Mouse (Mus musculus): ENCODE data around the gene Hivep3. TPM values are rescaled to one million over a fixed set of nuclear protein-coding genes. Genes with fewer than 3 reads are reported as not detected.

Hivep3 gene
- total RNA-seq, 2 experiments from 2014 or later = 6.9 to 9.9 TPM

GRCm38 (mm10) chr4:119901556-119902491 is 168.2 kb downstream of the Hivep3 start:
- DNase-seq (ENCODE audit: low spot score in 2 of 2) = no peak

- no peak for DNase-seq (ENCODE audit: low spot score in 2 of 2)
Measured at GRCm38 (mm10) chr4:119903328-119903727, 169.7 kb downstream of the Hivep3 start.

- DNase-seq (ENCODE audit: low spot score in 2 of 2) = no peak
Measured at GRCm38 (mm10) chr4:119903806-119904205, 170.2 kb downstream of the Hivep3 start.

- DNase-seq (ENCODE audit: low spot score in 2 of 2) = no peak
Measured at GRCm38 (mm10) chr4:119904296-119904695, 170.7 kb downstream of the Hivep3 start.

GRCm38 (mm10) chr4:119907106-119907505 is 173.5 kb downstream of the Hivep3 start:
- no peak for DNase-seq (ENCODE audit: low spot score in 2 of 2)

- DNase-seq (ENCODE audit: low spot score in 2 of 2) = no peak
Measured at GRCm38 (mm10) chr4:119911071-119911904, 177.7 kb downstream of the Hivep3 start.

GRCm38 (mm10) chr4:119912216-119912615 is 178.6 kb downstream of the Hivep3 start:
- no peak for DNase-seq (ENCODE audit: low spot score in 2 of 2)

GRCm38 (mm10) chr4:119914194-119914593 is 180.6 kb downstream of the Hivep3 start:
- no peak for DNase-seq (ENCODE audit: low spot score in 2 of 2)

- no peak for DNase-seq (ENCODE audit: low spot score in 2 of 2)
Measured at GRCm38 (mm10) chr4:119915069-119915468, 181.5 kb downstream of the Hivep3 start.

- DNase-seq (ENCODE audit: low spot score in 2 of 2) = no peak
Measured at GRCm38 (mm10) chr4:119917502-119917901, 183.9 kb downstream of the Hivep3 start.

GRCm38 (mm10) chr4:119919349-119919748 is 185.8 kb downstream of the Hivep3 start:
- no peak for DNase-seq (ENCODE audit: low spot score in 2 of 2)

GRCm38 (mm10) chr4:119921022-119921717 is 187.6 kb downstream of the Hivep3 start:
- no peak for DNase-seq (ENCODE audit: low spot score in 2 of 2)

- DNase-seq (ENCODE audit: low spot score in 2 of 2) = no peak
Measured at GRCm38 (mm10) chr4:119921723-119922266, 188.2 kb downstream of the Hivep3 start.

GRCm38 (mm10) chr4:119922945-119923344 is 189.4 kb downstream of the Hivep3 start:
- DNase-seq (ENCODE audit: low spot score in 2 of 2) = no peak

GRCm38 (mm10) chr4:119923410-119923809 is 189.8 kb downstream of the Hivep3 start:
- no peak for DNase-seq (ENCODE audit: low spot score in 2 of 2)

- no peak for DNase-seq (ENCODE audit: low spot score in 2 of 2)
Measured at GRCm38 (mm10) chr4:119925052-119925451, 191.5 kb downstream of the Hivep3 start.

GRCm38 (mm10) chr4:119931923-119932322 is 198.3 kb downstream of the Hivep3 start:
- DNase-seq (ENCODE audit: low spot score in 2 of 2) = no peak

- DNase-seq (ENCODE audit: low spot score in 2 of 2) = peak in 1 of 2 experiments; percentile 30
Measured at GRCm38 (mm10) chr4:119932549-119933257, 199.1 kb downstream of the Hivep3 start.

GRCm38 (mm10) chr4:119934901-119935300 is 201.3 kb downstream of the Hivep3 start:
- DNase-seq (ENCODE audit: low spot score in 2 of 2) = no peak

- no peak for DNase-seq (ENCODE audit: low spot score in 2 of 2)
Measured at GRCm38 (mm10) chr4:119937876-119938275, 204.3 kb downstream of the Hivep3 start.

Measured in adrenal gland, adult 18-20 months (tissue).